11 mouse cellular contexts compared by ENCODE assay signal in the genomic region with DNA sequence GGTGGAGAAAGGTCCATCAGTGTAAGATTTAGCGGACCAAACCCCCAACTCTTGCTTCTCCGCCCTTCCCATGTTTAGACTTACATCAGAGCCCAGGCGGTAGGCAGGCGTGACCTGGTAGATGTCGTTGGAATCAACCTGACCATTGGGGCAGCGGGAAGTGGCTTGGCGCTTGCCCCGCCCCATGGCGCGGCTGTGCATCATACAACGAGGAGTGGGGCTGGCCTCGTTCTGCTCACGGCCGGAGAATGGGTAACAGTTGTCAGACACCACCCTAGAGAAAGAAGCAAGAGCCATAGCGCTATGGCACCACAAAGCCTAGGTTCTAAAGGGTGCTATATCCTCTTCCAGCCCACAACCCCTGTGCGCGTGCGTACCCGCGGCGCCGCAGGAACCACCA. TPM values are rescaled to one million over a fixed set of nuclear protein-coding genes. Genes with fewer than 3 reads are reported as not detected.
DNase-seq lines count a peak whose midpoint lies in the region; ATAC-seq and TF ChIP-seq lines count a peak whose summit lies in the region.
"Had no signal": no experiment of that assay in that cellular context is flagged by ENCODE, and none has a peak within 500 bp of the region (broad histone marks: within the 10 kb centered on the region; RNA-seq: fewer than 3 reads in every experiment).

No protein-coding gene starts in this region.

- no peak for ATAC-seq in embryonic facial prominence, embryonic 14.5 days (ENCODE audit: low read depth)
- ATAC-seq in hindbrain, embryonic 15.5 days (ENCODE audit: low FRiP score, low read depth): no peak
- ATAC-seq in midbrain, embryonic 14.5 days (ENCODE audit: low FRiP score, low TSS enrichment): no peak
- ATAC-seq in megakaryocyte, adult 5-6 weeks (ENCODE audit: poor library complexity, severe bottlenecking): no peak

- TF ChIP-seq POLR2A in kidney, adult 2 months (IDR thresholded peaks at IDR 0.05; ENCODE audit: low read depth, low read length): no peak

- 82% methylated on average over 22 of the region's 22 CpGs for WGBS in kidney, adult 2 months
- WGBS in embryonic facial prominence, embryonic 14.5 days: 64% methylated on average over 22 of the region's 22 CpGs
- 55% methylated on average over 22 of the region's 22 CpGs for WGBS in hindbrain, embryonic 15.5 days
- WGBS in midbrain, embryonic 14.5 days: 50% methylated on average over 22 of the region's 22 CpGs

- no peak overlapping the region; the same call in 1 of the 2 replicates for H3K9ac ChIP-seq in embryonic facial prominence, embryonic 14.5 days (ENCODE audit: low read depth, low read length)
- no peak overlapping the region for H3K9ac ChIP-seq in hindbrain, embryonic 15.5 days
- no peak overlapping the region for H3K9ac ChIP-seq in midbrain, embryonic 14.5 days (replicated peaks; ENCODE audit: low read length)

- H3K4me1 ChIP-seq in kidney, adult 2 months (ENCODE audit: control insufficient read depth, insufficient read depth, low read length): peaks cover 55% of the 10 kb centered on the region
- peaks cover 38% of the 10 kb centered on the region for H3K4me1 ChIP-seq in embryonic facial prominence, embryonic 14.5 days (ENCODE audit: control insufficient read depth, insufficient read depth, low read length)
- peaks cover 17% of the 10 kb centered on the region for H3K4me1 ChIP-seq in hindbrain, embryonic 15.5 days (replicated peaks)
- H3K4me1 ChIP-seq in midbrain, embryonic 14.5 days (ENCODE audit: control insufficient read depth, insufficient read depth, low read length): peaks cover 19% of the 10 kb centered on the region

- DNase-seq in kidney, adult 2 months: no peak
- no peak for DNase-seq in kidney, postnatal 14 days
- DNase-seq in embryonic facial prominence, embryonic 14.5 days (ENCODE audit: low spot score): no peak
- DNase-seq in midbrain, embryonic 14.5 days: no peak
- DNase-seq in layer of hippocampus, postnatal 14 days (ENCODE audit: low spot score in 2 of 2): no peak
- DNase-seq in retina, embryonic 14.5 days (ENCODE audit: low spot score): no peak
- DNase-seq: lung, postnatal 14 days had no signal

- TF ChIP-seq CTCF in kidney, adult 2 months (conservative IDR thresholded peaks at IDR 0.05; ENCODE audit: insufficient read depth, insufficient read length, low read depth, low read length): no peak

- no peak overlapping the region for H3K4me3 ChIP-seq in kidney, adult 2 months (ENCODE audit: insufficient read depth, low read depth, low read length)
- no peak overlapping the region for H3K4me3 ChIP-seq in embryonic facial prominence, embryonic 14.5 days (ENCODE audit: low read depth, low read length)
- no peak overlapping the region for H3K4me3 ChIP-seq in hindbrain, embryonic 15.5 days
- no peak overlapping the region for H3K4me3 ChIP-seq in midbrain, embryonic 14.5 days (replicated peaks; ENCODE audit: low read depth, low read length)

- no peaks in the 10 kb centered on the region for H3K27me3 ChIP-seq in kidney, adult 2 months (replicated peaks; ENCODE audit: control insufficient read depth, insufficient read depth, low read length)
- H3K27me3 ChIP-seq in embryonic facial prominence, embryonic 14.5 days (replicated peaks; ENCODE audit: control insufficient read depth, insufficient read depth, low read length): no peaks in the 10 kb centered on the region; the same call in 1 of the 2 replicates
- H3K27me3 ChIP-seq in hindbrain, embryonic 15.5 days: peaks cover 26% of the 10 kb centered on the region
- peaks cover 16% of the 10 kb centered on the region; the same call in 1 of the 2 replicates for H3K27me3 ChIP-seq in midbrain, embryonic 14.5 days (ENCODE audit: control insufficient read depth, insufficient read depth, low read length)

- no peaks in the 10 kb centered on the region for H3K9me3 ChIP-seq in embryonic facial prominence, embryonic 14.5 days (ENCODE audit: control insufficient read depth, low read length)
- H3K9me3 ChIP-seq in hindbrain, embryonic 15.5 days: no peaks in the 10 kb centered on the region
- H3K9me3 ChIP-seq in midbrain, embryonic 14.5 days (ENCODE audit: control insufficient read depth, low read length): no peaks in the 10 kb centered on the region

- no peaks in the 10 kb centered on the region for H3K36me3 ChIP-seq in kidney, adult 2 months (ENCODE audit: control insufficient read depth, insufficient read depth, low read length)
- H3K36me3 ChIP-seq in embryonic facial prominence, embryonic 14.5 days (ENCODE audit: control insufficient read depth, insufficient read depth, low read length): no peaks in the 10 kb centered on the region
- no peaks in the 10 kb centered on the region for H3K36me3 ChIP-seq in hindbrain, embryonic 15.5 days
- no peaks in the 10 kb centered on the region for H3K36me3 ChIP-seq in midbrain, embryonic 14.5 days (ENCODE audit: control insufficient read depth, insufficient read depth, low read length)

- peak overlapping the region; percentile 67 for H3K27ac ChIP-seq in kidney, adult 2 months (ENCODE audit: insufficient read depth, low read depth, low read length)
- no peak overlapping the region for H3K27ac ChIP-seq in embryonic facial prominence, embryonic 14.5 days (replicated peaks; ENCODE audit: low read depth, low read length)
- no peak overlapping the region for H3K27ac ChIP-seq in hindbrain, embryonic 15.5 days (replicated peaks)
- no peak overlapping the region for H3K27ac ChIP-seq in midbrain, embryonic 14.5 days (replicated peaks; ENCODE audit: low read depth, low read length)

- peak overlapping the region; percentile 34 for H3K4me2 ChIP-seq in embryonic facial prominence, embryonic 14.5 days (ENCODE audit: low read depth, low read length)
- H3K4me2 ChIP-seq in hindbrain, embryonic 15.5 days: peak overlapping the region; percentile 21
- H3K4me2 ChIP-seq in midbrain, embryonic 14.5 days (ENCODE audit: low read length): peak overlapping the region; percentile 13

RNA-seq across cellular contexts. Expression of a gene that starts 7.6 kb away (rescaled TPM):
- 118 and 133 TPM in 2 replicates for polyA plus RNA-seq in kidney, adult 2 months (2012; rRNA removed)
- polyA plus RNA-seq in embryonic facial prominence, embryonic 14.5 days (2014; fragmentation: Nextera tagmentation; extraction: Ambion mirVana): 21.8 and 23.9 TPM in 2 replicates
- polyA plus RNA-seq in hindbrain, embryonic 15.5 days (2015; fragmentation: Nextera tagmentation; extraction: Ambion mirVana): 8.2 TPM in 2 replicates
- polyA plus RNA-seq in midbrain, embryonic 14.5 days (2014; fragmentation: Nextera tagmentation; extraction: Ambion mirVana): 1.2 and 1.7 TPM in 2 replicates
- 1 to 10 TPM; 3.3 to 5.5 TPM for total RNA-seq in layer of hippocampus, postnatal 14 days (2021)
- 11.4 and 12.3 TPM in 2 replicates for total RNA-seq in megakaryocyte, adult 5-6 weeks (2015)
- total RNA-seq in megakaryocyte, adult 5-6 weeks (2017): 8.3 and 13.7 TPM in 2 replicates

RNA-seq across cellular contexts. Expression of a gene that starts 28.2 kb away (rescaled TPM):
- polyA plus RNA-seq in kidney, adult 2 months (2012; rRNA removed): 0.54 and 0.56 TPM in 2 replicates
- polyA plus RNA-seq in embryonic facial prominence, embryonic 14.5 days (2014; fragmentation: Nextera tagmentation; extraction: Ambion mirVana): 0.19 and 0.30 TPM in 2 replicates
- 3.4 and 5.1 TPM in 2 replicates for polyA plus RNA-seq in hindbrain, embryonic 15.5 days (2015; fragmentation: Nextera tagmentation; extraction: Ambion mirVana)
- 1.6 TPM in 2 replicates for polyA plus RNA-seq in midbrain, embryonic 14.5 days (2014; fragmentation: Nextera tagmentation; extraction: Ambion mirVana)
- total RNA-seq in layer of hippocampus, postnatal 14 days (2021): 10 to 100 TPM; 10.2 to 10.9 TPM
- not detected in 2 replicates for total RNA-seq in megakaryocyte, adult 5-6 weeks (2015)
- total RNA-seq in megakaryocyte, adult 5-6 weeks (2017): not detected in 2 replicates
- total RNA-seq: MEL had no signal

RNA-seq across cellular contexts. Expression of a gene that starts 54.9 kb away (rescaled TPM):
- 64.7 and 89.1 TPM in 2 replicates for polyA plus RNA-seq in kidney, adult 2 months (2012; rRNA removed)
- polyA plus RNA-seq in embryonic facial prominence, embryonic 14.5 days (2014; fragmentation: Nextera tagmentation; extraction: Ambion mirVana): not detected in 2 replicates
- polyA plus RNA-seq in hindbrain, embryonic 15.5 days (2015; fragmentation: Nextera tagmentation; extraction: Ambion mirVana): 1.1 and 1.3 TPM in 2 replicates
- polyA plus RNA-seq in midbrain, embryonic 14.5 days (2014; fragmentation: Nextera tagmentation; extraction: Ambion mirVana): not detected in 2 replicates
- under 1 TPM in 1 of 2 experiments, not detected in 1; 0.46 TPM for total RNA-seq in layer of hippocampus, postnatal 14 days (2021)
- not detected in 2 replicates for total RNA-seq in megakaryocyte, adult 5-6 weeks (2015)
- total RNA-seq in megakaryocyte, adult 5-6 weeks (2017): not detected in 2 replicates
- total RNA-seq: gastrocnemius, adult 8-10 months; MEL had no signal

Comparison
In these comparisons a context has a peak if more than half of its experiments do, and no peak if none do; other contexts are left out.
1. RNA of a gene that starts 54.9 kb away (polyA plus RNA-seq): 64.7 to 89.1 TPM in kidney, adult 2 months; 1.1 to 1.3 TPM in hindbrain, embryonic 15.5 days, not detected in embryonic facial prominence, embryonic 14.5 days and not detected in midbrain, embryonic 14.5 days; every median in the first group is over 10 times any median in the second.
2. Peak in every context shown above with its lines, with median percentiles within 50 percentile points of each other: H3K4me2 ChIP-seq.